Mouse (Mus musculus): ENCODE results near the gene Syf2. TPM values are rescaled to one million over a fixed set of nuclear protein-coding genes. Genes with fewer than 3 reads are reported as not detected.

Gene Syf2
- total RNA-seq, 2 experiments from 2014 or later, result 45.1 to 48.7 TPM

GRCm38 (mm10) chr4:134922925-134923244, 7.8 kb upstream of the Syf2 start:
- intact Hi-C loops (cut with DNase I), result no loop called here
- DNase-seq, result peak; percentile 76 to 78

DNA sequence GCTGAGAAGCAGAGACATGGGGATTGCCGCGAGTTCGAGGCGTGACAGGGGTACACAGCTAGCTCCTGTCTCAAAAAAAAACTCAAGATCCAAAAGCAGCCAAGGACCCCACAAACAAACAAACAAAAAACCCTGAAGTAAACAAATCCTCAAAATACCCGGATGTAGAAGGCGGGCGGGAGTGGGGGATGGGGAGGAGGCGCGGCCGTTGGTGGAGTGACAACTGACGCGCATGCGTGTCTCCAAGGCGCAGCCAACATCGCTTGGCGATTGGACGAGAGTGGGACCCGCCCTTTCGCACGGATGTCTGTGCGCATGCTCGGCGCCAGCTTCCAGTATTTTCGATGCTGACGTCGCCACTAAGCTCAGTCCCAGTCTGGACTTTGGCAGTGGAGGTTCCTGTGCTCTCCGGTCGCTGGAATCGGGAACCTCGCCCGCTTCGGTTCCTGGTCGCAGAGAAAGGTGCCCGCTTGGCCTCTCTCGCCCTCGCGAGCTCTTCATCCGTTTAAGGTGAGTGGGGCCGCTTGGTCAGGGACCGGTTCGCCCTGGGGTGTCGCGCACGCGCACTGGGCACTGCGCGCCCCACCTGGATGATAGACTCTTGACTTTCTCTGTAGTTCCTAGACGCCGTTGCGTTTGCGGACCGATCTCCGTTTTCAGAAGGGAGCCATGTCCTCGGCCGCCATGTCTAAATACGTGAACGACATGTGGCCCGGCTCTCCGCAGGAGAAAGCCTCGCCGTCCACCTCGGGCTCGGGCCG, 7.3 kb upstream of the Syf2 start, which contains the start of gene Rsrp1:
Gene Rsrp1 (plus strand): TSS at position 335 of the 761 bp plus-strand sequence.
- intact Hi-C loops (cut with DNase I), result no loop called here
- DNase-seq, result peak; percentile 97 to 98

- DNase-seq, result peak; percentile 59 to 62
- intact Hi-C loops (cut with DNase I), result no loop called here
Observed at GRCm38 (mm10) chr4:134924019-134924741, 6.5 kb upstream of the Syf2 start.

DNA sequence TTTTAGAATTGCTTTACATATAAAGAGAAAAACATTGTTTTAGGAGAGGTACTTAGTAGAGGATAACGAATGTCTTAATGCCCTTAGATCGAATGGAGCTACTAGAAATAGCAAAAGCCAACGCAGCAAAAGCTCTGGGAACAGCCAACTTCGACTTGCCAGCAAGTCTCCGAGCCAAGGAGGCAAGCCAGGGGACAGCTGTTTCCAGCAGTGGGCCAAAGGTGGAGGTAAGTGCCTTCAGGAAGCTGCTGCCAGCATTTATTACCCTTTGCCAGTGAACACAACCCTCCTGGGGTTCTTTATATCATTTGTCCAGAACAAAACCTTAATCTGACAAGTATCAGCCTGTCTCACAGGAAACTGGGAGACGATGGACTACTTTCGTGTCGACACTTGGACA, 5.5 kb upstream of the Syf2 start:
- intact Hi-C loops (cut with DNase I), result no loop called here
- peak in 1 of 2 experiments; percentile 55 for DNase-seq

DNA sequence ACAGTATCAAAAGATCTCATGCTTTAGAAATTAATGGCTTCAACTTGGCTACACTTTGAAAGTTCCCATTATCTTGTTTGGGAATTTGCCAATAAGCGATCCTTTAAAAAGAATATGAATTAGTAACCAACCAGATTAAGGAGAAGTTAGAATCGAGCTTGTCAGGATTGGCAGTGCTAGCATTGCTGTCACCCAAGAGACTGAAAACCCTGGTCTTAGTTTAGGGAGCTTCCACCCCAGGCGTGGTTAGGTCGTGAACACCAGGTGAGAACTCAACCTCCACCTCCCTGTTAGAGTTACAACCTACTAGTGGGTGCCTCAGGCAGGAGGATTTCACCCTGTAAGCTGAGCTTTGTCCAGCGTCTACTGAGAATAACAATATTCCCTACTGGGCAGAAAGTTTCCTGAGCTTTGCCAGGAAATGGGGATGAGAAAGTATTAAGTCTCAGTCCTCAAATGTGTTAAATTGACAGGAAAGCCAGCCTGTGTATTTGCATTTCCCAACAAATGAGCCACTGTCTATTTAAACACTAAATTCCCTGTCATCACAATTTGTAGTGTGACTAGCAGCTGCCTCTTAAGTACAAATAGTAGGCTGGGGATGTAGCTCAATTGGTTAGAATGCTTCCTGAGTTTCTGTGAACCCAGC, 2.8 kb upstream of the Syf2 start:
- no peak for DNase-seq
- intact Hi-C loops (cut with DNase I), result no loop called here

- DNase-seq, result no peak
- intact Hi-C loops (cut with DNase I), result no loop called here
Observed at GRCm38 (mm10) chr4:134928464-134928836, 2.2 kb upstream of the Syf2 start.

DNA sequence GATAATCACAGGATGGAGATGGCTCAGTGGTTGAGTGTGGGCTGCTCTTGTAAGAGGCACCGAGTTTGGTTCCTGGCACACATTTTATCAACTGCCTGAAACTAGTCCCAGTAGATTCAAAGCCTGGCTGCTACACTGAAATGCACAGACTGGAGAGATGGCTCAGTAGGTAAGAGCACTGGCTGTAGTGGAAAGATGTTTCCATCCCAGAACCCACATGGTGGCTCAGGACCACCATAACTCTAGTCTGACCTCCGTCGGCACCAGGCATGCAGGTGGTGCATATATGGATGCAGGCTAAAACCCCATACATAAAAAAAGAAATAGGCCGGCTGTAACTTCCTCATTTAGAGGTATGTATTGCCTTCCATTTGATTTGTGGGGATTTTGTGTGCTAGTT, 1.2 kb upstream of the Syf2 start:
- DNase-seq, result no peak
- intact Hi-C loops (cut with DNase I), result no loop called here

- intact Hi-C loops (cut with DNase I), result no loop called here
Observed at GRCm38 (mm10) chr4:134930190-134930589, 508 bp upstream of the Syf2 start.

DNA sequence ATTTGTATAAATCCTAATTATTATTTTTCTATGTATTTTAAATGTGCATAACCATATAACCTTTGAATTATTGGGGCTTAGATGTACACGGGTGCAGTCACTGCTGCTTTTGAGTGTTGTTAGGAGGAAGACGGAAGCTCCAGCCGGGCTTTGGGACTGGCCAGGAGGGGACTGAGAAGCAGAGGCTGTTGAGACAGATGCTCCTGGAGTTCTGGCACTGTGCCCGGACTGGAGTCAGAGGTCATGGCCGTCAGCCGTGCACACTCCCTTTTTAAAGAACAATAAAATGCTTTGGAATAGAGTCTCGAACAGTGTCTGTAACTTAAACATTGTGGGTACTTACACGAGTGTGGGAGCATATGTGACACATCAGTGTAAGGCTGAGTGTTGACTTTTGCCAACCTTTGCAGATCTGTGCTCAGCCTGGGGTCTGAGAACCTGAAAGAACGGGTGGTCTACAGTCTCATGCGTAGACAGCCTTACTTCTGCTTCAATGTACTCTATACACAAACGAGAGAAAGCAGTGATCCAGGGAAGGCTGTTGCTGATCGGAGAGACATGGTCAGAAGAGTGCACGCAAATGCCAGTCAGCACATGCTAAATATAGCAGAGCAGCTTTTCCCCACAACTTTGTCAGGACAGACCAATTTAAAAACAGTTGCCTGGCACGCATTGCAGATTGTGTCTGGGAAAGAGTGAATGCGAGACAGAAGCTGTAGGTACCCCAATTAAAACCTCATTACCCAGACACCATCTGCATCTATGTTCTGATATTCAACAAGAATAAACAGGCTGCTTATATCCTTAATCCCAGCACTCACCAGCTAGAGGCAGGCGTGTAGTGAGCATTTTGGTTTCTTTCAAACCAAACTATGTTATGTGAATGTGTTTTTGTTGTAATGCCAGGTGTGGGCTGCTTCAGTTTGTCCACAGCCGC, 6.8 kb downstream of the Syf2 start:
- intact Hi-C loops (cut with DNase I), result no loop called here
- DNase-seq, result peak; percentile 46 to 56

More at GRCm38 (mm10) chr4:134930190-134930589, 508 bp upstream of the Syf2 start:
- DNase-seq, result no peak

- DNase-seq, result no peak
- intact Hi-C loops (cut with DNase I), result no loop called here
Observed at GRCm38 (mm10) chr4:134939900-134940299, 9.2 kb downstream of the Syf2 start.

DNA sequence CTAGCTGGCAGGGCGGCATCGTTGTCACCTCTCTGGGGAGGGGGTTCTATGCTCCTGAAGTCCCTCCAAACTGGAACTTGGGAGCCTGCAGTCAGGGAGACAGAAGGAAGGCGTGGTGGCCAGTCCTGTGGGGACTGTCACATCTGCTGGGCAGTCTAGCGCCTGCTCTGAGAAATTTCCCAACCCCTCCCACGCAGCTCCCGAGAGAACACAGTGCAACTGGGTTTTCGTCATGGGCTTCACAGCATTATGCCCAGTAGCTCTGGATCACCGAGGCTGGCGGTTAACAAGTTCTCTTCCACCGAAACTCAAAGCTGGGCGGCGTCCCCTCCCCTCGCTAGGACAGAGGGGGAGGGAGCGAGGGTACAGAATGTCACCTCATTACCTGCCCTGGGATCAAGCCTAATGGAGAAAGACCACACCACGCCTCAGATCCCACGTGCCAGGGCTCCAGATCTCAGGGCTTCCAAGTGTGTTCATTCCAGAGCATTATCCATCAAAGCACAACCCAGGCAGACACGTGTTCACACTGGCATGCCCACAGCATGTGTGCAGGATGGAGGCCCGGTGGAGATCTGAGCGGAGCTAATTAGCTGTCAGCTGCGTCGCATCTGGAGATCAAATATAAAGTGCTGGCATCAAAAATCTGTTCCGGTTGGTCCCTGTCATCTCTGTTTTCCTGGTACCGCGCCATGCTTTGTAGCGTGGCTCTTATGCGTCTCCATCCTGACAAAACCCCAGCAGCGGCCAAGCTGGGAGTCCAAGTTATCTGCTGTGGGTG, 13.2 kb downstream of the Syf2 start:
- intact Hi-C loops (cut with DNase I), result loop anchor here (2.0 kb wide), 1 partner anchor 375 kb away; no protein-coding TSS in a partner anchor
- DNase-seq, result no peak

DNA sequence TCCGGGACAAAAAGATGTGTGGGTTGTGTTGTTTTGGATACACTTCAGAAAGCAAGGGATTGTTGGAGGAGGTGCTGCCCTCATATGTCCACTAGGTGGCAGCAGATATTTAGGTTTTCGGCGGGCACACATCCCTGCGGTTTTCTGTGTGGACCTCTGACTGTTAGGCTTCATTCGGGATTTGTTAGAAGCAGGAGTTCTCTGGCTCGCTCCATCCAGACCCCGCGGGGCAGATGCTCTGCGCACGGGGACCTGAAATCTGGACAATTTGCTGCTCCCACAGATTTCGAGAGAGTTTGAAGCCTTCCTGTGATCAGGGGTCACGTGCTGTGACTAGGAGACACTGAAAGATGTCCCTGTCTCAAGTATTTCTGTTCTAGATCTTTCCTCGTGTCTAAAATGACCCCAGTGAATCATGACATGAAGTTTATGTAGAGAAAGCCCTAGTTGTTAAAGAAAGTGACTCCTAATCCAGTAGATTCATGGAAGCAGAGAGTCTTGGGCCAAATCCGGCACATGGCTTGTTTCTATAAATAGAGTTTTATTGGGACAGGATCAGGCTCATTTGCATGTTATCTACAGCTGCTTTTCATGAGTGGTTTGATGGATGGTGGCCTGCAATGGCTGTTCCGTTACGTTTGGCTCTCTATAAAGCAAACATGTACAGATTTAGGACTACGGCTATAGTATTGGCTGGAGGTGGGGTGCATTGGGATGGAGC, 15.5 kb downstream of the Syf2 start:
- intact Hi-C loops (cut with DNase I), result loop anchor here (1.0 to 5.0 kb wide), 3 partner anchors 121 to 260 kb away; no protein-coding TSS in a partner anchor
- peak; percentile 70 to 81 for DNase-seq

DNA sequence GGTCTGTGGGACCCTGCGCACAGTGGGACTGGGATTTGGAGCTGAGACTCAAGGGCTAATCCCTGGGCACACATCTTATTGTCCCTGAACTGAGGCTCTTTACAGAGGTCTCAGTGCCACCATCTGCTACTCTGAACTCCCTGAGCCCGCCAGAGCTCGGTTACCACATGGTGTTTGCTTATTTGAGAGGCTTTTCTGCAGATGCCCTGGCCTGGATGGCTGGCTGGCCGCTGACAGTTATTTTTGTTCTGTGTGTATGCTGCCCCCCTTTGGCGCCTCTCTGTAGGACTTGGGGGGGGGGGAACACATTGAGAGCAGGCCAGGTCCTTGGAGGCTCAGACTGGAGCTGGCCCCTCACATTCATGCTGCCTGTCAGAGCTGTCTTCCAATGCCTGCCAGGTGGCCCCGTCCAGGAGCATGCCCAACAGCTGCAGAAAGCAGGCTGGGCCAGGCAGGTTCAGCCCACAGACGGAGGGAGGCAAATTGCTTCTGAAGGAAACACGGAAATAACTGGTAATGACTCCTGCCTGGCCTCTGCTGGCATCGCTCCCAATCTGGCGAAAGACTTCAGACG, 19.9 kb downstream of the Syf2 start:
- peak in 1 of 2 experiments; percentile 51 for DNase-seq
- intact Hi-C loops (cut with DNase I), result no loop called here

DNA sequence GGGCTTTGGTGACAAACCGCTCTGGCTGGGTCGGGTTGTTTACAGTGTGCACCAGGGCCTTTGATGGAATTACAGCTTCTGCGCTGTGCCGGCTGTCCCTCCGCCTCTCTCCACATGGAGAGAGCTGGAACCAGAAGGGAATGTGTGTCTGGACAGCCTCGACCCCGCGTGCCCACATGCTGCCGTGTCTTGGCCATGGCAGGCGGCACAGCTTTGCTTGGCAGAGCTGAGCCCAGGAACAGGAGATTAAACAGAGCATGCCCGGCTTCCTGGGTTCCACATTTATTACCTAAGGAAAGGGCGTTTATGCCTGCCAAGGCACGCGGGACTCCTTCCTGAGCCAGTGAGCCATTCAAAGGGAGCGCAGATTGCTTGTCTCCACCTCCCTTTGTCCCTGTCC, 23.8 kb downstream of the Syf2 start:
- intact Hi-C loops (cut with DNase I), result no loop called here
- DNase-seq, result peak; percentile 19 to 34

- intact Hi-C loops (cut with DNase I), result no loop called here
- DNase-seq, result no peak
Observed at GRCm38 (mm10) chr4:134955196-134955595, 24.5 kb downstream of the Syf2 start.

DNA sequence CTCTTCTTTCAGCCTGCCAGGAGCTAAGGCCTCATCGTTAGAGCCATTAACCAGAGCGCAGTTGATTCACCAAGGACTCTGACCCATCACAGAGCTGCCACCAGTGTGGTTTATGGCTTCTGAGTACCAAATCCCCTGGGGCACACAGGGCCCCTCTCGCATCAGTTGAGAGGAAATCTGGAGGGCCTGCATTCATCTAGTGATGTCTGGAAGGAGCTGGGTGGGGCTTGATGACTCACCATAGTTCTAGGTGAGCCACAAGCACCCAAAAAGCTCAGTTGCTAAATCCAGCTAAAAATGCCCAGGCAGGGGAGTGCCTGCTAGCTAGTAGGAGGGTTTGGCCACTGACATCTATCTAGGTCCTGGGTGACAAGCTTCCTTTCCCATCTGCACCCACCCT, 25.1 kb downstream of the Syf2 start:
- intact Hi-C loops (cut with DNase I), result no loop called here
- DNase-seq, result no peak

DNA sequence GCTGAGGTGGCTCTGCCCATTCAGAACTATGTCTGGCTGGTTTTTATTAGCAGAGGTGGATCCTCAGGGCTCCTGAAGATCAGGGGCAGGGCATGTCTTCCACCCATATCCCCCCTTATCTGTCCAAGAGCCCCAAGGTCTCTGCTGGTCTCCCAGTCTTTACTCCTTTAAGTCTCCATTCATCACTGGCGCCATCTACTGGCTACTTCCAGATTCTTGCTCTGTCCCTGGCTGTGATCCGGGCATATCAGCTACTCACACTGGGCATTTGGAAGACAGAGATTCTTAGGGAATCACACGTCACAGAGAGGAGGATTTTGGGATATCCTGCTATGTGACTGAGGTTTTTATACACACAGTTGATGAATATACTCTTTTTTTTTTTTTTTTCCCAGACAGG, 25.6 kb downstream of the Syf2 start:
- intact Hi-C loops (cut with DNase I), result no loop called here

DNA sequence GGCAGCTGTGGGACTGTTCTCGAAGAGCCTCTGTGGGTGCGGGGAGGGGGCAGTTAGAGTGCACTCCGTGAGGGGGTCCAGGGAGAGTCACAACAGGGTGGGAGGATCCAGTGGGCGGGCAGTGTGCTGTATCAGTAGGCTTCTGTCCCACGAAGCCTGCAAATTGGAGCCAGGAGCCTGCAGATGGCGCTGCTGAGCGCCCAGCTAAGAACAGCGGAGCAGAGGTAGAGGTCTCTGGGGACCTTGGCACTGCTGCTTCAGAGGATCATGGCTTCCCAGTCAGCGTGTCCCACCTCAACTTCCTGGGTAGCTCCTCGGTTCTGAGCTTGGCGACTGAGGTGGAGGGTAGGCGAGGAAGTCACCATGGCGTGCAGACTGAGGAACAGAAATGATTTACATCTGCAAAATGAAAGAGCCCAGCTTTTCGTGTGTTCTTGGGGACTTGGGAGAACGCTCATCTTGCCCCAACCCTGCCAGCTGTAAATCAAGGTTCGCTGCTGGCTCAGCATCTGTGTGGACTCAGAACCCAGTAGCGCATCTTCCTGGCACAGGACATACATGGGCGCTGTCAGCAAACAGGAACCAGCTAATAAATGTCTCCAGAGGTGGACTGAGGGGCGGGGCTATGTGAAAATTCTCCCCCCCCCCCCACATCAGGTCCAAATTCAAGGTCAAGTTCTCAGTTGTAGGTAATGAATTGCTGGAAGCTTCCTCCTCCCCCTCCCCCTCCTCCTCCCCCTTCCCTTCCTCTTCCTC, 32.5 kb downstream of the Syf2 start:
- intact Hi-C loops (cut with DNase I), result no loop called here
- peak in 1 of 2 experiments; percentile 44 for DNase-seq

More for the DNA sequence above, 25.6 kb downstream of the Syf2 start:
- peak; percentile 73 to 88 for DNase-seq
